Mouse (Mus musculus) bone marrow macrophage, adult 2 months (primary cell): ENCODE data around the gene Mdm2. TPM values are rescaled to one million over a fixed set of nuclear protein-coding genes. Genes with fewer than 3 reads are reported as not detected.
"Not testable (repeated sequence)": the region's sequence is repeated elsewhere in the genome, so short reads cannot be mapped to it uniquely, and the experiment has no call there.

Experiments
- H3K27ac ChIP-seq: 2 replicates; pipeline ENCODE4 v1.5.1; 2012; ENCODE audit warnings: low read depth, low read length; ENCODE audit not compliant: insufficient read depth
- H3K4me1 ChIP-seq: 2 replicates; pipeline ENCODE4 v1.6.1; 2012; ENCODE audit warnings: low read length; ENCODE audit not compliant: control insufficient read depth, insufficient read depth
- H3K4me3 ChIP-seq: 2 replicates; pipeline ENCODE4 v1.5.1; 2012; ENCODE audit warnings: mild to moderate bottlenecking, low read length, moderate library complexity; ENCODE audit not compliant: insufficient read depth
- CTCF ChIP-seq: IDR thresholded peaks from 2 replicates; pipeline ENCODE4 v1.5.1; 2012; ENCODE audit warnings: low read depth, mild to moderate bottlenecking, low read length, moderate library complexity
- POLR2A ChIP-seq: IDR thresholded peaks from 2 replicates; pipeline ENCODE4 v1.6.1; 2012; ENCODE audit warnings: mild to moderate bottlenecking, low read depth, low read length, borderline replicate concordance
- polyA plus RNA-seq: library from polyadenylated mRNA; stranded (reverse); fragments of >200 nt; gene quantifications from 2 replicates; pipeline ENCODE4 v1.2.4, GENCODE M21; 2012; ENCODE audit not compliant: missing spikeins, insufficient read depth, insufficient read length

Mdm2 gene
- polyA plus RNA-seq, 1 experiment: 95.5 TPM

DNA sequence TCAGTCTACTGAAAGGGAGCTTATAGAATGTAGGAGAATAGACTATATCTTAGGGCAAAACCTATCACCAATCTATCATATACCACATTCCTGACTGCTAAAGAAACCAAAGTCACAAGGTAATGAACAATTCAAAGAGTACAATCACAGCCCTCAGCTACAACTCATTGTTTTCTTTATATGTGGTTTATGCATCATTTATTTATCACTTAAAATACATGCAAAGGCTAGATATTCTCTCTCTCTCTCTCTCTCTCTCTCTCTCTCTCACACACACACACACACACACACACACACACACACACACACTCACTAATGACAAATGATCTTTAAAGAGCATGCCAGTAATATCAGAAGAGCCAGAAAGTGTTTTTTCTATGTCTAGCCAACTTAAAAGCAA is 4.8 kb downstream of the Mdm2 start:
- TF ChIP-seq CTCF (no peak), POLR2A (no peak)

DNA sequence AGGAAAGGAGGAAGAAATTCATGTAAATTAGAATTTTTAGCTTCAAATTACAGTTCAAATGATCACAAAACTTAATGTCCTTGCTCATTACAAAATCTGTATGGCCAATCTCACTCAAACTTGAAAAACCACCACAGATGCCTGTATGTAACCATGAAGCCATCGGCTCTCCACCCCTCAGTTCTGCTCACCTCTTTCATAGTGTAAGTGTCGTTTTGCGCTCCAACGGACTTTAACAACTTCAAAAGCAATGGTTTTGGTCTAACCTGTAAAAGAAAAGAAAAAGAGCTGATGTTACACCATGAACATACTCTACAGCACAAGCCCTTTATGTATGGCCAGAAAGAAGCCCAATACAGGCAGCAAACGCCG is 5.6 kb downstream of the Mdm2 start:
- H3K27ac ChIP-seq: no peak overlapping the region
- TF ChIP-seq POLR2A (no peak), CTCF (no peak)
- no peak overlapping the region for H3K4me3 ChIP-seq
- peaks cover 11% of the 10 kb centered on the region for H3K4me1 ChIP-seq

More for the DNA sequence above, 4.8 kb downstream of the Mdm2 start:
- Histone ChIP-seq H3K27ac (no peak overlapping the region), H3K4me1 (peaks cover 11% of the 10 kb centered on the region), H3K4me3 (no peak overlapping the region)

DNA sequence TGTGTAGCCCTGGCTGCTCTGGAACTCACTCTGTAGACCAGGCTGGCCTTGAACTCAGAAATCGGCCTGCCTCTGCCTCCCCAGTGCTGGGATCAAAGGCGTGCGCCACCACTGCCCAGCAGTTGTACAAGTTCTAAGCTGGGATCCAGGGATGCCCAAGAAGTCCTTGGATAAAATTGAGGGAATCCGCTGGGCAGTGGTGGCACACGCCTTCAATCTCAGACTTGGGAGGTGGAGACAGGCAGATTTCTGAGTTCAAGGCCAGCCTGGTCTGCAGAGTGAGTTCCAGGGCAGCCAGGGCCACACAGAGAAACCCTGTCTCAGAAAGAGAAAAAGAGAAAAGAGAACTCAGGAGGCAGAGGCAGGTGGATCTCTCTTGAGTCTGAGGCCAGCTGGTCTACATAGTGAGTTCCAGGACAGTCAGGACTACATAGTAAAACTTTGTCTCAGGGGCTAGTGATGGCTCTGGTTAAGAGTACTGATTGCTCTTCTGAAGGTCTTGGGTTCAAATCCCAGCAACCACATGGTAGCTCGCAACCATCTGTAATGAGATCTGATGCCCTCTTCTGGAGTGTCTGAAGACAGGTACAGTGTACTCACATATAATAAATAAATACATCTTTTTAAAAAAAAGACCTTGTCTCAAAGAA is 6.1 kb downstream of the Mdm2 start:
- not testable (repeated sequence) for H3K4me3 ChIP-seq, H3K27ac ChIP-seq
- H3K4me1 ChIP-seq: peaks cover 11% of the 10 kb centered on the region

DNA sequence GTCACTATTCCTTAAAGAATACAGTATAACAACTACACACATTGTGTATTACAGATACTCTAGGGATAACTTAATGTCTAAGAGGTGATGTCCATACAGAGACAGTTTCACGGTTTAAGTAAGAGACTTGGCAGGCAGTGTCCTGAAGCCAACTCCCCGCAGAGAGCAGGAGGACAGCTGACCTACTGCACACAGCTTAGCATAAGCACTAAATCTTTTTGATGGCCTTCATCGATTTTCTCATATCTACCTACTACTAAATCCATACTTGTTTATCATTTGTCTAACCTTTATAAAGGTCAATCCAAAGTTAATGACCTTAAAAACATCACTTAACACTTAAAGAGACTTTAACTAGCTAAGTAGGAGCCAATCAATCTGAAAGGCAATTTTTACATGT is 7.1 kb downstream of the Mdm2 start:
- no peak overlapping the region for H3K27ac ChIP-seq
- no peak overlapping the region for H3K4me3 ChIP-seq
- peaks cover 11% of the 10 kb centered on the region for H3K4me1 ChIP-seq
- TF ChIP-seq CTCF: no peak
- no peak for TF ChIP-seq POLR2A

- Histone ChIP-seq H3K4me1 (peaks cover 10% of the 10 kb centered on the region), H3K4me3 (no peak overlapping the region), H3K27ac (no peak overlapping the region)
- TF ChIP-seq POLR2A (no peak), CTCF (no peak)
Measured at GRCm38 (mm10) chr10:117702024-117702833, 8.3 kb downstream of the Mdm2 start.

DNA sequence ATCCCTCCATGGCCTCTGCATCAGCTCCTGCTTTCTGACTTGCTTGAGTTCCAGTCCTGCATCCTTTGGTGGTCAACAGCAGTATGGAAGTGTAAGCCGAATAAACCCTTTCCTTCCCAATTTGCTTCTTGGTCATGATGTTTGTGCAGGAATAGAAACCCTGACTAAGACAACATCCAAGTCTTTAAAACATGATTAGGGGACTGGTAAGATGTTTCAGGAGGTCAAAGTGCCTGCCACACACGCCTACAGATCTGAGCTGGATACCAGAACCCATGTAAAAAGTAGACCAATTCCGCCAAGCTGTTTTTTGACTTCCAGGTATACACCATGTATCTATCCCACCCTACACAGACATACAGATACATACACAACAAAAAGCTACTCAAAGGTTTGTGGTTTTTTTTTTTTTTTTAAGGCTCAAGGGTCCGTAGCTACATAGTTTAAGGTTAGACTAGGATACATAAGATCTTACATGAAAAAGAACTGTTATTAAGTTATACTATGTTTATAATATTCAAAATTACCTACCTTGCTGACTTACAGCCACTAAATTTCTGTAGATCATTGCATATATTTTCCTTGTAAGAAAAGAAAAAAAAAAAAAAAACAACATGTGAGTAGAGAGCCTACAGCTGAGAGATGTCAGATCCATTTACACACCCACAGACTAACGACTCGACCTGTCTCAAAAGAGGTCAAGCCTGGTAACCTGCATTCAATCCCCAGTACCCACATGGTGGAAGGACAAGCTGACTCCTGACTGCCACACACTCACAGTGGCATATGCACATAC is 9.3 kb downstream of the Mdm2 start:
- Histone ChIP-seq H3K4me1 (peaks cover 3% of the 10 kb centered on the region; the same call in 1 of the 2 replicates), H3K27ac (no peak overlapping the region), H3K4me3 (no peak overlapping the region)
- TF ChIP-seq CTCF (no peak), POLR2A (no peak)

DNA sequence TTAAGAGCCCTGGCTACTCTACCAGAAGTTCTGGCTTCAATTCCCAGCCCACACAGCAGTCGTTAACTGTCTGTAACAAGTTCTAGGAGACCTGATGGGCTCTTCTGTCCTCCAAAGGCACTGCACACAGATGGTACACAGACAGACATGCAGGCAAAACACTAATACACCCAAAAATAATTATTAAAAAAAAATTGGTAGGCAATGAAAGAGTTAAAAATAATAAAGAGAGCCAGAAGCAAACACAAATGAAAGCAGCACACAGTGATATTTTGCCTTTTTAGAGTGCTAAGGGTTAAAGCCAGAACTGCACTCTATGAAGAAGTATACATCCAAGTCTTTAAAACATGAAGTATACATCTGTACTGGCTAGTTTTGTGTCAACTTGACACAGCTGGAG is 10.1 kb downstream of the Mdm2 start:
- no peak overlapping the region for H3K27ac ChIP-seq
- H3K4me3 ChIP-seq: no peak overlapping the region
- TF ChIP-seq CTCF (no peak), POLR2A (no peak)
- peaks cover 2% of the 10 kb centered on the region; the same call in 1 of the 2 replicates for H3K4me1 ChIP-seq

GRCm38 (mm10) chr10:117699914-117700313 is 10.6 kb downstream of the Mdm2 start:
- TF ChIP-seq POLR2A (no peak), CTCF (no peak)
- Histone ChIP-seq H3K4me1 (no peaks in the 10 kb centered on the region), H3K4me3 (no peak overlapping the region), H3K27ac (no peak overlapping the region)

GRCm38 (mm10) chr10:117698313-117699138 is 12.0 kb downstream of the Mdm2 start:
- Histone ChIP-seq H3K4me3 (no peak overlapping the region), H3K4me1 (no peaks in the 10 kb centered on the region), H3K27ac (no peak overlapping the region)
- TF ChIP-seq CTCF (no peak), POLR2A (no peak)
